Mouse (Mus musculus) CH12.LX (cell line): ENCODE data around the gene Apoc2. TPM values are rescaled to one million over a fixed set of nuclear protein-coding genes. Genes with fewer than 3 reads are reported as not detected.
A peak's percentile ranks its signal among the peaks of the same experiment; 100 is the strongest.

Experiments used
- DNase-seq: peaks from one replicate; pipeline ENCODE4 v3.0.0-alpha.2; 2013; ENCODE audit errors: extremely low read depth
- H3K27ac ChIP-seq: 2 replicates; pipeline ENCODE4 v1.5.1; 2012; ENCODE audit warnings: low read depth, mild to moderate bottlenecking, control low read depth, moderate library complexity; ENCODE audit not compliant: insufficient read depth
- H3K27me3 ChIP-seq: replicated peaks from 2 replicates; pipeline ENCODE3; 2012; ENCODE audit warnings: inconsistent platforms
- H3K36me3 ChIP-seq, 2 experiments: replicated peaks in 1 of 2; 2 replicates each; pipeline versions ENCODE3 to v1.6.1; 2012; ENCODE audit warnings: inconsistent platforms in 1 of 2, low read length in 1 of 2, mild to moderate bottlenecking in 1 of 2, mixed read lengths in 1 of 2, moderate library complexity in 1 of 2; ENCODE audit not compliant: control insufficient read depth in 1 of 2, insufficient read depth in 1 of 2
- H3K4me1 ChIP-seq, 2 experiments: 2 replicates each; pipeline ENCODE4 v1.6.1; 2012; ENCODE audit warnings: inconsistent platforms in 1 of 2, moderate library complexity in 1 of 2; ENCODE audit not compliant: insufficient read depth in 2 of 2, control insufficient read depth in 1 of 2
- H3K4me2 ChIP-seq: 2 replicates; pipeline ENCODE4 v1.6.1; 2012; ENCODE audit warnings: low read depth, mild to moderate bottlenecking, control low read depth; ENCODE audit not compliant: poor library complexity, insufficient read depth, severe bottlenecking
- H3K4me3 ChIP-seq, 3 experiments: fragments of 150-350 bp in 1 of 3; sonication (generic) in 1 of 3; replicated peaks in 1 of 3; 2 replicates each; pipeline versions ENCODE3 to v1.5.1; 2011 to 2012; ENCODE audit warnings: low read depth in 2 of 3, low read length in 2 of 3, mild to moderate bottlenecking in 2 of 3, moderate library complexity in 2 of 3, control low read depth in 1 of 3, improper control_type of control experiment in 1 of 3, inconsistent platforms in 1 of 3, mixed read lengths in 1 of 3; ENCODE audit not compliant: poor library complexity in 1 of 3
- H3K79me2 ChIP-seq: replicated peaks from 2 replicates; pipeline ENCODE4 v1.6.1; 2012; ENCODE audit warnings: mild to moderate bottlenecking, moderate library complexity; ENCODE audit not compliant: control insufficient read depth, poor library complexity, insufficient read depth, severe bottlenecking; ENCODE audit errors: extremely low read depth
- H3K9ac ChIP-seq: 2 replicates; pipeline ENCODE4 v1.6.1; 2012; ENCODE audit warnings: low read depth, mild to moderate bottlenecking, control low read depth, moderate library complexity; ENCODE audit not compliant: insufficient read depth
- H3K9me3 ChIP-seq: replicated peaks from 2 replicates; pipeline ENCODE3; 2012; ENCODE audit warnings: low read length, inconsistent platforms, mixed read lengths
- BHLHE40 ChIP-seq: IDR thresholded peaks from 2 replicates; pipeline ENCODE4 v1.6.1; 2011; ENCODE audit warnings: mild to moderate bottlenecking, low read depth, low read length, improper control_type of control experiment
- CHD2 ChIP-seq: IDR thresholded peaks from 2 replicates; pipeline ENCODE4 v1.6.1; 2011; ENCODE audit warnings: low read length, improper control_type of control experiment
- ELF1 ChIP-seq: IDR thresholded peaks from 2 replicates; pipeline ENCODE4 v1.6.1; 2014; ENCODE audit warnings: low read depth, mild to moderate bottlenecking, inconsistent platforms, low read length, improper control_type of control experiment
- ETS1 ChIP-seq: conservative IDR thresholded peaks from 2 replicates; pipeline ENCODE4 v1.6.1; 2012; ENCODE audit warnings: low read depth, mild to moderate bottlenecking, inconsistent platforms, low read length, improper control_type of control experiment, moderate library complexity
- GABPA ChIP-seq: IDR thresholded peaks from 2 replicates; pipeline ENCODE4 v1.6.1; 2012; ENCODE audit warnings: low read depth, low read length, improper control_type of control experiment, inconsistent platforms; ENCODE audit not compliant: insufficient replicate concordance
- IRF4 ChIP-seq: IDR thresholded peaks from 2 replicates; pipeline ENCODE4 v1.6.1; 2014; ENCODE audit warnings: low read depth, mild to moderate bottlenecking, inconsistent platforms, low read length, improper control_type of control experiment
- JUN ChIP-seq: IDR thresholded peaks from 2 replicates; pipeline ENCODE4 v1.6.1; 2011; ENCODE audit warnings: low read depth, mild to moderate bottlenecking, low read length, improper control_type of control experiment, moderate library complexity; ENCODE audit not compliant: insufficient read depth
- JUND ChIP-seq: conservative IDR thresholded peaks from 2 replicates; pipeline ENCODE4 v1.6.1; 2011; ENCODE audit warnings: low read depth, low read length, improper control_type of control experiment
- MAFK ChIP-seq: IDR thresholded peaks from 2 replicates; pipeline ENCODE4 v1.6.1; 2011; ENCODE audit warnings: low read length, improper control_type of control experiment; ENCODE audit not compliant: insufficient replicate concordance
- MAZ ChIP-seq: IDR thresholded peaks from 2 replicates; pipeline ENCODE4 v1.6.1; 2012; ENCODE audit warnings: low read depth, mild to moderate bottlenecking, inconsistent platforms, low read length, improper control_type of control experiment, moderate library complexity
- MEF2A ChIP-seq: IDR thresholded peaks from 2 replicates; pipeline ENCODE4 v1.6.1; 2014; ENCODE audit warnings: low read depth, mild to moderate bottlenecking, inconsistent platforms, low read length, improper control_type of control experiment, borderline replicate concordance
- MYC ChIP-seq: IDR thresholded peaks from 2 replicates; pipeline ENCODE4 v1.6.1; 2011; ENCODE audit warnings: low read depth, mild to moderate bottlenecking, improper control_type of control experiment, low read length
- NELFE ChIP-seq: IDR thresholded peaks from 2 replicates; pipeline ENCODE4 v1.6.1; 2011; ENCODE audit warnings: low read depth, low read length, improper control_type of control experiment
- NRF1 ChIP-seq: IDR thresholded peaks from 2 replicates; pipeline ENCODE4 v1.6.1; 2014; ENCODE audit warnings: low read depth, mild to moderate bottlenecking, inconsistent platforms, low read length, improper control_type of control experiment, moderate library complexity
- RCOR1 ChIP-seq: conservative IDR thresholded peaks from 2 replicates; pipeline ENCODE4 v1.6.1; 2012; ENCODE audit warnings: low read depth, mild to moderate bottlenecking, inconsistent platforms, low read length, improper control_type of control experiment
- USF2 ChIP-seq: conservative IDR thresholded peaks from 2 replicates; pipeline ENCODE4 v1.6.1; 2011; ENCODE audit warnings: low read depth, low read length, improper control_type of control experiment
- ZC3H11A ChIP-seq: IDR thresholded peaks from 2 replicates; pipeline ENCODE4 v1.6.1; 2012; ENCODE audit warnings: low read depth, mild to moderate bottlenecking, inconsistent platforms, low read length, improper control_type of control experiment
- ZKSCAN1 ChIP-seq: IDR thresholded peaks from 2 replicates; pipeline ENCODE4 v1.6.1; 2012; ENCODE audit warnings: low read depth, inconsistent platforms, low read length, improper control_type of control experiment, borderline replicate concordance
- ZMIZ1 ChIP-seq: IDR thresholded peaks from 2 replicates; pipeline ENCODE4 v1.6.1; 2012; ENCODE audit warnings: low read depth, mild to moderate bottlenecking, inconsistent platforms, low read length, improper control_type of control experiment
- ZNF384 ChIP-seq: IDR thresholded peaks from 2 replicates; pipeline ENCODE4 v1.6.1; 2012; ENCODE audit warnings: low read depth, low read length, improper control_type of control experiment, inconsistent platforms
- dilution Hi-C: fragments of 300-500 bp; cut with MboI; formaldehyde crosslinking; loops from 2 replicates; pipeline ENCODE4 v1.14.3; 2020; ENCODE audit warnings: low sequenced_read_pairs; ENCODE audit not compliant: extremely low pct_unique_long_range_greater_than_20kb, extremely low pct_ligation_motif_present
- in situ Hi-C: fragments of 300-500 bp; cut with MboI; formaldehyde crosslinking; loops from 3 replicates; pipeline ENCODE4 v1.14.3; 2019; ENCODE audit warnings: low sequenced_read_pairs, low pct_ligation_motif_present, low pct_unique_long_range_greater_than_20kb, mixed read lengths
- polyA plus RNA-seq: library from polyadenylated mRNA; unstranded; fragments of >175 nt; gene quantifications from 2 replicates; pipeline ENCODE4 v1.2.1, GENCODE M21; 2012; ENCODE audit warnings: low read depth; ENCODE audit not compliant: insufficient read length
- total RNA-seq, 2 experiments: library from RNA; depleted of rRNA; stranded (reverse); fragments of 300-350 nt in 1 of 2; fragments of >200 nt in 1 of 2; gene quantifications; 2 replicates each; pipeline ENCODE4 v1.2.3; 2012 to 2014

Apoc2 gene
- total and polyA plus RNA-seq, 3 experiments: not detected

DNA sequence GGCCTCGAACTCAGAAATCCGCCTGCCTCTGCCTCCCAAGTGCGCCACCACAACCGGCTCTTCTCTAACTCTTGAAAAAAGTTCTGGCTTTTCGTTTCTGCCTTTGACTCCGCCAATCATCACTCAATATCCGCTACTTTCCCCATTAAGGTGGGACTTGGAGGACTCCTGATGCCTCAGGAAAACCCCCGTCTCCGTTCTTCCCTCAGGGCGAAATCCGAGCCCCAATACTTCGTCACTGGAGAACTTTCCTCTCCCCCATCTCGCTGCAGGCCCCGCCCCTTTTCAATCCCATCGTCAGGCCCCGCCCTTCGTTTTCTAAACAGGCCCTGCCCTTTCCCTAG is 49.6 kb downstream of the Apoc2 start:
- Histone ChIP-seq H3K4me3 (peak overlapping the region; percentile 51 to 65 (median 53)), H3K4me1 (peaks cover 11 to 45% of the 10 kb centered on the region in 2 experiments), H3K4me2 (peak overlapping the region; percentile 45), H3K9me3 (no peaks in the 10 kb centered on the region), H3K9ac (no peak overlapping the region), H3K27me3 (no peaks in the 10 kb centered on the region), H3K36me3 (peaks cover 27 to 58% of the 10 kb centered on the region in 2 experiments), H3K79me2 (peaks cover 5% of the 10 kb centered on the region; the same call in 1 of the 2 replicates), H3K27ac (no peak overlapping the region)
- no peak for DNase-seq
- dilution Hi-C loops (no loop called here), in situ Hi-C loops (no loop called here)
- no peak for TF ChIP-seq NELFE
- no peak for TF ChIP-seq GABPA
- no peak for TF ChIP-seq ZMIZ1
- TF ChIP-seq MAZ: no peak
- no peak for TF ChIP-seq JUN
- no peak for TF ChIP-seq IRF4
- no peak for TF ChIP-seq MYC
- no peak for TF ChIP-seq MAFK
- no peak for TF ChIP-seq MEF2A
- TF ChIP-seq JUND: no peak
- no peak for TF ChIP-seq ZNF384
- TF ChIP-seq USF2: no peak
- no peak for TF ChIP-seq ELF1
- TF ChIP-seq ZC3H11A: no peak
- TF ChIP-seq ETS1: no peak
- no peak for TF ChIP-seq ZKSCAN1

DNA sequence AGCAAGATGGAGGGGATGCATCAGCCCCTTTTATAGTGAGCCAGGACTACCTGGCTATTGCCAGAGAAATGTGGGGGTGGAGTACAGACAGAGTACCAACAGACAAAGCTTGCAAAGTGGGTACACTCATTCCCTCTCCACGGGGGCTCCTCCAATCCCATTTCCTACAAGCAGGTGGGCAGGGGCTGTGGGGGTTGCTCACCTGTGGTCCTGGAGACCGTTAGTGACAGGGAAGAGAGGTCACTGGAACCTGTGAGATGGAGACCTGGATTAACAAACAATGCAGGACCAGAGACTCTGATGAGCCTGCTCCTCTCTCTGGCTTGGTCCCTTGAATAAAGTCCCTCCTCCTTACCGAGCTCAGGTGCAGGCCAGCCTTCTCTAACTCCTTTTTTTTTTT is 50.0 kb downstream of the Apoc2 start:
- in situ Hi-C loops: no loop called here
- dilution Hi-C loops: no loop called here
- H3K27ac ChIP-seq: no peak overlapping the region

More for the DNA sequence above, 50.0 kb downstream of the Apoc2 start:
- H3K9me3 ChIP-seq: no peaks in the 10 kb centered on the region
- peaks cover 25 to 58% of the 10 kb centered on the region in 2 experiments for H3K36me3 ChIP-seq
- H3K4me1 ChIP-seq: peaks cover 11 to 45% of the 10 kb centered on the region in 2 experiments
- H3K27me3 ChIP-seq: no peaks in the 10 kb centered on the region
- peak overlapping the region; percentile 45 for H3K4me2 ChIP-seq
- no peak overlapping the region for H3K9ac ChIP-seq
- peaks cover 5% of the 10 kb centered on the region; the same call in 1 of the 2 replicates for H3K79me2 ChIP-seq
- peak overlapping the region; percentile 51 to 65 (median 53) for H3K4me3 ChIP-seq
- no peak for DNase-seq
- TF ChIP-seq ELF1: no peak
- no peak for TF ChIP-seq NRF1
- no peak for TF ChIP-seq JUND
- TF ChIP-seq BHLHE40: no peak
- TF ChIP-seq RCOR1: no peak
- TF ChIP-seq IRF4: no peak
- TF ChIP-seq USF2: no peak
- TF ChIP-seq ZMIZ1: no peak
- no peak for TF ChIP-seq CHD2
- no peak for TF ChIP-seq MAZ
